Mouse (Mus musculus): ENCODE measurements at regions not wholly inside any gene's neighbourhood (a gene's known extent, or its start where the extent isn't known, plus 50 kb on each side); places are given as distances from the start of the nearest gene placed in this dataset.

DNA sequence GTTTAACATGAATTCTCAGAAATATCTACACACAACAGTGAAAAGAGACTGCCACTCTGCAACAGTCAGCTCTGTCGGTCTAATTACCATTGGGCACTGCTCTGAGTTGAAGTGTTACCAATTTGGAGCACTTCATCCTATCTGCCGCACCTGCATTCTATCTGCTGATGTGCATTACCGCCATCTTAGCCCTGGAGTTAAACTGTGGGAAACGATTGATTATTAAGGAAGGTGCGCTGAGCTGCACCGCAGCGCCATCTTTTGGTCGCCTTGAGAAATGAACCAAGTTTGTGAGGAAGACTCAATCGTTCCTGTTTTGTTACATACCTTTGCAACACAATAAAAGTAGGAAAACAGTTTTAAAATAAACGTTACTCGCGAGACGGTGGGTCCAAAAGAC, 110.5 kb downstream of the Rergl start:
- DNase-seq = no peak

DNA sequence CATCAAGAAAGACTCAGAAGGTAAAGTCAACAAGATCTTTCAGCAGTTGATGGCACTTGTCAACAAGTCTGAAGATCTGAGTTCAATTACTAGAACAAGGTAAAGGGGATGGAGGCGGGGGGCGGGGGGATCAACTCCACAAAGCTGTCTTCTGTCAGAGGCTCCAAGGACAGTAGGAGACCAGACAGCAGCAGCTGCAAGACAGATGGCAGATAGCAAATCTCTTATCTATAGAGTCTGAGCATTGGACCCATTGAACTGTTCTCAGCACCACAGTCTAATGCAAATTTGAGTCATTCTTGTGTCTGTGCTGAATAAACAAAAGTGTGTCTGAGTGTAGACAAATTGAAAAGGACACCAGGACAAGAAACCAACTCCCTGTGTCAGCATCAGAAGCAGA, 150.8 kb downstream of the Rergl start:
- no peak for DNase-seq

DNA sequence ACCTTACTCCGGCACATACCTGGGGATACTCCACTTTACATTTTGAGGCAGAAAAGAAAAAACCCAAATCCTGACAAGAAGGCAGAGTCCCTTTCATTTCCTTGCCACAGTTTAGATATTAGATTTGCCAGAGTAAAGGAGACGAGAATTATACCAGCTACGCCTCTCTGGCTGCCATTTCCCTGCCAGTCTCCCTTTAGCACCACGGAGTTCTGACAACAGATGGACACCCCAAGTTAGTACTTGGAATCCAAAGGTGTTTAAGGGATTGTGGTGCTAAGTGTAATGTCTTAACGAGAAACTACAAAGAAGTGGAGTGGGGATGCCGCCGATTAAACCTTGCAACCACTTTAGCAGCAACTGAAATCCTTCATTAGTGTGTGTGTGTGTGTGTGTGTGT, 176.6 kb downstream of the Rergl start:
- DNase-seq = no peak

DNA sequence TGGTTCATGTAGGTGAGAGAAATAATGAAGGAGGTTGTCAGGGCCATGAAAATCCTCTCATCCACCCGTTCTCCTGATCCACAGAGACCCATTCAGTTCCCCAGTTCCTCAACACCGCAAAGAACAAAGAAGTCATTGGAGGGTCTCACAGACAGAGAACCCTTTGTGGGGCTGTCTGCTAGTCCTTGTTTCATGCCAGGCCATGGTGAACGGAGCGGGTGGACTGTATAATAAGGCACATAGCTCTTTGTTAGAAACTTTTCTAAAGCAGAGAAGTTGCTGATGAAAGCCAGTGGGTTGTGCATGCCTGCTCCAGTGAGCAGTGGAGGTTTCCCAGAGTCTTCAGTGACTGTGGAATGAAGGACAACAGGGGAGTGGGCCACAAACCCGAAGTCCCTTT, 194.1 kb downstream of the Rergl start:
- no peak for DNase-seq

DNA sequence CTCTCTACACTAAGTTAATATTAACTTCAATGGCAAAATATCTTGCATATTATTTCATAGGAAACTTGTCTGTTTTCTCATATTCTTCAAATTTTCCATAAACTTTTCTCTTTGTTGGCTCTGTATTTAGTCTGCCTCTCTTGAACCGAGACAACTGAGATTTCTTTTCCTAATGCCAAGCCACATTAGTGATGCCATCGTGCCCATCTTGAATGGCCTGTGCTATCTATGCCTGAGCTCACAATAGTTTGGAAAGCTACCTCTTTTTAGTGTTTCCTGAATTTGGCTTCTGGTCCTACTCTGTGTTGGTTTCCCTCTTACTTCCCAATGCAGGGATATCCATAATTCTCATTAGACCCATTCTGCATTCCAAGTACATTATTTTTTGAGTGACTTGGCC, 197.5 kb downstream of the Rergl start:
- DNase-seq = no peak

DNA sequence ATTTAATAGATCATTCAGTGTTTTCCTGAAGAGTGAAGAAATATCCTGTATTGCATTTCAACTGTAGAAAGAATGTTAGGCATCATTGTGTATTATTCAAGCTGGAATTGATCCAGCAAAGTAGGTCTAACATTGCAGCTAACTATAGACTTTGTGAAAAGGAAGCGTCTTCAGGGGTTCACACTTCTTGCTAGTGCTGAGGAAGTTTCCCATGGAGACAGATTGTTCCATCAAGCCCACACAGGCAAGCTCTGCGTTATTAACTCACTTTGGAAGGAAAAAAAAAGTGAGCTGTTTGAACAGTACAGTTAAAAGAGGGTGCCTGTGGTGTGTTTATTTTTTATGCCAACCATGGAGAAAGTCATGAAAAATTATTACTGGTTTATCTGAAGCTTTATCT, 206.1 kb downstream of the Rergl start:
- no peak for DNase-seq

DNA sequence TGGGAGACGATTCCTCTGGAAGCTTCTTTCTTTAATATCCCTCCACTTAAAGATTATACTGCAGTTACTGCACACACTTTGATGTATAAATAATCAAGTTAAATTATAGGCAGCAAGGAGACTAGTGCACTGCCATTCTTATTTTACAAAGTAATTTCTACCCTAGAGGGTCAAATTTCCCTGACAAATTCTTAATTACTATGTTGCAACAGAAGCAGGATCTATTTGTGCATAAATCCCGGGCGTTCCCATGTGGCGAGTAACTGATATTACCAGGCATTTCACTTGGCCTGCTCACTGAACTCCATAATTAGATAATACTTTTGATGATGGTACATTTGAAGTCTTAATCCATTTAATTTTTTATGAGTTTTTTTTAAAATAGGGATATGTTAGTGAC, 222.7 kb downstream of the Rergl start:
- DNase-seq = no peak

DNA sequence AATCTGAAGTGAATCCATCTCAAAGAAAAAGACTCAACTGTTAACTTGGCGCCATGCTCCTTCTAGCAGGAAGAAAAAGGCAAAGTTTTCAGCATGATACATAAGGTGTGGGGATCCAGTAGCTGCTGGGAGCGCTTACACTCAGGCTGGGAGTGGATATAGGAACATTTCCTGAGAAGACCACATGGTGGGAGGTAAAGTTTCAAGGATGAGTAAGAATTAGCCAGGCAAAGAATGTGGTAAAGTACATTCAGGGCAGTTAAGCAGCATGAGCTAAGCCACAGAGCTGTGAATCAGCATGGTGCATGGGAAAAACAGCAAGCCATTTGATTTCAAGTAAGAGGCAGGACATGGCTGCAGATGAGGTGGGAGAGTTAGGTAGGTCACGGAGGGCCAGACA, 226.3 kb downstream of the Rergl start:
- no peak for DNase-seq

DNA sequence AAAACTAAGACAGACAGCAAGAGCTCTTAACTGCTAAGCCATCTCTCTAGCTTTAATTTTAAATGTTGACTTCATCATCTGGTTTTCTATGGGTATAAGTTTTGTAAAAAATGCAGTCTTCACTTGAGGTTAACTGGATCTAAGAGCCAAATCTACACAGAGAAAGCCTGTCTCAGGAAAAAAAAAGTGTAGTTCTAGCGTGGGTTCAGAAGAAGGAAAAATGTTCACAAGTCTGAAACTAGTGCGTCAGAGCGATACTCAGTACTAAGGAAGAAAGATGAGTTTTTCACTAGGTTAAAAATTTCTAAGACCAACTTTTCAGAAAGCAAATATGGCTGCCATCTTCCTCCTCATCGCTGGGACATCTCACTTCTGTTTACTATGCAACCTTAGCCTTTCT, 248.1 kb downstream of the Rergl start:
- DNase-seq = no peak

DNA sequence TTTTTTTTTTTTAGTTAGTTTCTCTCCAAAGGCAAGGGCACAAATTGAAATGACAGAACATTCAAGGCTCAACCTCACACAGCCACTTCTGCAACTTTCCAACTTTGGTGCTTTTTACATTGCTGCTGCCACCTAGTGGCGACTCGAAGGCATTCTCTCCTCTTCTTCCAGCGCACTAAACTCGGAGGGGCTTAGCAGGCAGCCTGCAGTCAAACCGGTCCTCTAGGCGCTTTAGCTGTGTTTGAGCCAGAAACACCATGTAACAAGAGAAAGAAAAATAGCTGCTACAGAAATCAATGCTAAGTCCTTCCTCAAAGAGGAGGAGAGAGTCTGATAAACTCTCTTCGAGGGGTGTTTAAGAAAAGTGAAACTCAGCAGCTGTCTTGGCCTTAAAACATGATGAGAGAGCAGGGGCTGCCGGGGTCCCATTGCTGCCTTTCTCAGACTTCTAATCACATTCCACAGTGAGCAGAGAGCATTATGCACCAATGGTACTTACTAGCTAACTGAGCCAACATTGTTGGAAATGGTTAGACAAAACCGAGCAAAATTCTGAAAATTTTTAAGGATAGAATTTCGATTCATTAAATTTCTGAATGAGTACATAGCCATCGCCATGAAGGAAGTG, 252.7 kb downstream of the Rergl start:
- DNase-seq = peak; percentile 14 to 59

DNA sequence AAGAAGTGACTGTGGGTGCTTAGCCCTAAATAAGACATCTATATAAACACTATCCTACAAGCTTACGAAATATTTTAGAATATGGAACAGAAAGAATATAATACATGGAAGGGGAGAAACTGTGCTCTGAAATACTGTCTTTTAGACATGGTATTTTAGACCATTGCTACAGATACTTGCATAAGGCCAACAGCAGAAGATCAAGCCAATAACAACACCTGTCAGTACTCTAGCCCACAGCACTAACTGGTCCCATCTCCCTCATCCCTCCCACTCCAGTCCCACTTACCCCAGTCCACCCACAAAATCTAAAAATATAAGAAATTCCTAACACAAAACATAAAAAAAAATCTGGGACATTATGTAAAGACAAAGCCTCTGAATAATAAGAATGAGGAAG, 275.6 kb downstream of the Rergl start:
- DNase-seq = no peak

DNA sequence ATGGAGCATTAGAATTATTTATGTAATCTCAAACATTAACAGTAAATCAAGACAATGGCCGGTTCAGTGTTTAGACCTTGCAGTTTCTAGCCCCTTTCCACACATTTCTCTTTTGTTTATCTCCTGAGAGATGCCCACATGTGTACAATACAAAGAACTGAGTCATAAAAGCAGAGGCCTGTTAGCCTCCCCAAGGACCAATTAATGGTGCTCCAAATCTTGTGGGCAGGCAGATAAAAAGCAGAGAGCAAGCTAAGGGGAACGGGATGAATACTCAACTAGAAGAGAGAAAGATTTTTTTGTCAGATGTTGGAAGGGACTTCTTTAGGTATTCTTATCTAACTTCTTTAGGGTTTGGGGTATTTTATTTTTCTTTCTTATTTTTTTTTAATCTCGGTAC, 287.3 kb downstream of the Rergl start:
- no peak for DNase-seq

DNA sequence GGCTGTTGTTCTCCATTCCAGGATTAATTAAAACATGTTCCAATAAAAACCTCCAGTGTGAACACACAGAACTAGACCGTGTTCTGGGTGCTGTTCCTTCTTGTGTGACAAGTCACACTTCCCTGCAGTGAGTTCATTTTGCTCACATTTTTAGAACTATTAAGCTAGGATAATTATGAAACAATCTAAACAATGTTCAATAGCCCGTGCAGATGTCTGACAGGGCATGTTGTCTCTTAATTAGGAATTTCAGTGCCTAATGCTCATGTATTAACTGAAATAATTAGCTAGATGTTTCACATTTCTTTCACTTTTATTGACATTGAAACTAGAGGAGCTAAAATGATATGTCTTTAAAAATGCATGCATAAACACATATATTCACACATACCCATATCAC, 291.5 kb downstream of the Rergl start:
- DNase-seq = no peak

DNA sequence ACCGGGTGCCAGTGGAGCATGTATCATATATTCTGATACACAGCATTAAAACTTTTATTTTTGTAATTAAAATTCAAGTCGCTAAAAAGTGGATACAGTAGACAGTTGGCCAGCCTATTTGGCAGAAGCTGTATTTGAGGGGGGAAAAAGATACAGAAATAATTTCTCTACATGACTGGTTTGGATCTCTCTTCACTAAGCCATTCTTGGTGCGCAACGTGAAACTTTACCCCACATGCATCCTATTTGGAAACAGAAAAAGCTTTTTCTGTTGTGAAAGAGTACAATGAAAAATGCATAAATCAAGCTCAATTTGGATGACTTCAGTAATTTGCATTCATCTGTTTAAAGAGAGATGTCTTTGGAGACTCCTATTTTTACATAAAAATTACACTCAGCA, 303.2 kb downstream of the Rergl start:
- DNase-seq = no peak

DNA sequence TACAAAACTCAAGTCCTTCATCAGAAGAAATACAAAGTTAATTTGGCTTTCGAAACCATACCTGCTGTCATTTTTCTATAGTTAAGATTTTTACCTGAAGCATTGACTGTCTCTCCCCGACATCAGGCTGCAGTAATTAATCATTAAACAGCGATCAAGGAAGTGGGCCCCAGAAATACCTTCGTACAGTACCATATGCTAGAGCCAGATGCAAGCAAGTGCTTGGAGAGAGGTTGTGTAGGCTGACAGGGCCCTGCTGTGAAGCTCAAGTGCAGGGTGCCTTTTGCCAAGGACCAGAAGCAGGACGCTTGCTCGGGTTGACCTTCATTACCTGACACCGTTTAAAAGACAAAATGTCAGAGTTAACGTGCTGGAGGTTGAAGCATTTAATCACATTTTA, 315.3 kb downstream of the Rergl start:
- no peak for DNase-seq

DNA sequence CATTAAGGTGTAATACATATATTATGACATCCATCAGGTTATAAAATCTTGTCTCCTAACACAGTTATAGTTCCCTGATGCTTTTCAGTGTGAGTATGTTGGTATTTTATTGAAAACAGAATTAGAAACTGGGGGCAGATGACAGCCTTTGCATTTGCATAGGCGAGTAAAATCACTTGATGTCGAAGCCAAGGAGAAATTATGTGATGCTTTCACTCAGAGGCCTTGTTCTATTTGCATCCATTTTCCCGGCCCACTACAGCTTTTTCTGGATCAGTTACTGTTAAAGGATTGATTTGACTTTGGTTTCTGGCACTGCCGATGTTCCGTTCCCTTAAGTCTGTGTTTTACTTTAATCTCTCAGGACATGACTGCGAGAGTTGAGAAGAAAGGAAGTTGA, 341.4 kb downstream of the Rergl start:
- DNase-seq = no peak

DNA sequence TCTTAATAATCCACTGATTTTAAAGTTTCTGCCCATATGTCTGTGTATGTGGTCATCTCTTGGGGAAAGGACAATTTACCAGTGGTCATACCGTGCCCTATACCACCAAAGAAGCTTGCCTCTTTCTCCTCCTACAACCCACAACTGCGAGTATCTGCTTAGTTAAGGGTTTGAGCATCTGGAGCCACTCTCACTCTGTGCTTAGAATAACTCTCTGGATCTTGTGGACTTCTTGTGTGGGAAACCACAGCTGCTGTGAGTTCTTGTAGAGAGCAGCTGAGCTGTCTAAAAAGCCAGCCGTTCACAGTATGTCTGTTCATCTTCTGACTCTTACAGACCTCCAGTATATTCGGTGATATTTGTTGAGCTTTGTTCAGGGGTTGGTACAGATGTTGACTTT, 342.0 kb downstream of the Rergl start:
- DNase-seq = no peak

DNA sequence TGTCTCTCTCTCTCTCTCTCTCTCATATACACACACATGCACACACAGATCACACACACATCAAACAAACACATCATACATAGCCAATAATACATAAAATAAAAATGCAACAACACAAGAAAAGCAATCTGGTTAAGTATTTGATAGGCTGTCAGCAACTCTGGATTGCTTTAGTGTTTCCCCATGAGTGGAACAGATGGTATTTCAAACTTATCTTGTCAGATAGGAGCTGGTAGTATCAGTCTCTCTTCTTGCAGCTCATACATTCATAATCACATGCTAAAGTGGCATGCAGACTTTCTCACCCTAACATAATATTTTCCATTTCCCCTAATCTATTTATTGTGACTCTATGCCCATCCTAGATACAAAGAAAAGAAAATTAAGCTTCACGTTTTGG, 347.0 kb downstream of the Rergl start:
- no peak for DNase-seq

DNA sequence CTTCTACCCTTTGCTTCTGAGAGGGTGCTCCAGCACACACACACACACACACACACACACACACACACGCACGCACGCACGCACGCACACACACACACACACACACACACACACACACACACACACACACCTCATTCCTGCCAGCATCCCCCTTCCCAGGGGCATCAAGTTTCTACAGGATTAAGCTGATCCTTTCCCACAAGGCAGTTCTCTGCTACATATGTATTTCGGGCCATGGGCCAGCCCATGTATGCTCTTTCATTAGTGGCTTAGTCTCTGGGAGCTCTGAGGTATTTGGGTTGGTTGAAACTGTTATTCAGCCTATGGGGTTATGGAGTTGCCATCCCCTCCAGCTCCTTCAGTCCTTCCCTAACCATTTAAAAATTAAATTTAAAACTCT, 366.1 kb downstream of the Rergl start:
- DNase-seq = no peak

DNA sequence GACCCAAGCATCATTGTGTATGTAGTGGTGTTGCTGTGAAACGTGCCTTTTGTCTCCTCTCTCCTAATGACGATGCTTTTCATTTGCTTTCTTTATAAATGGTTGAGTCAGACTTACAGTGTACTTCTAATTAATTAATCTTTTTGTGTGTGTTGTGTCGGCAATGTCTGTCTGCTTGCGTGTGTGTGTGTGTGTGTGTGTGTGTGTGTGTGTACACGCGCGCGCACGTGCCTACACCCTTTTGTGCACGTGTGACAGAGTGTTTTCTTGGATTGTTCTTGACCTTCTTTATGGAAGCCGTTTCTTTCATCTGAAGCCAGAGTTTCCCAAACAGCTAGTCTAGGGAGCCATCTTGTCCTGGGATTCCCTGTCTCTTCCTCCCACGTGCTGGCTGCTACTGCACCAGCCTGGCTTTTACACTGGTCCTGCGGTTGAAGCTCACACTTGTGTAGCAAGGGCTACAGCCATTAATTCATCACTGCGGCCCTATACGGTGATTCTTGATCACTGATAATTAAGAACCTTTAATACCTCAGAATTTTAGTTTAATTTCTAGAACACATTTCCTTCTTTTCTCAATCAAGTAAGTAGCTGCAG, 369.6 kb downstream of the Rergl start:
- no peak for DNase-seq

DNA sequence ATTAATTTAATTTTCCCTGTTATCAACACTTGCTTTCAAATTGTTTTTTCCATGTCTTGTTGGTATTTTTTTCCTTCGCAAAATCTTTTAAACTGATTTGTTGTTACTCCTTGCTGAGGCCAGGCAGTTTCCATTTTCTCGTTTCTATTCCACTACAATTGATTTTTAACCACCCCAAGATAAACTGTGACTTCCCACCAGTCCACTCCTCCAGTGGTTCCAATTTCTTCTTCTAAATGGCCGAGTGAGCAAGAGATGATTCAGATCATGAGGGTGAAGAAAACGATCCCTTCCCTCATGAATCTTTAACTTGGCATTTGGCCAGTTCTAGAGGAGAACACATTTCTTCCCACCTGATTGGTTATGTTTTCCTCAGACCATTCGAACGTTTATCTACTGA, 393.5 kb downstream of the Rergl start:
- DNase-seq = no peak

DNA sequence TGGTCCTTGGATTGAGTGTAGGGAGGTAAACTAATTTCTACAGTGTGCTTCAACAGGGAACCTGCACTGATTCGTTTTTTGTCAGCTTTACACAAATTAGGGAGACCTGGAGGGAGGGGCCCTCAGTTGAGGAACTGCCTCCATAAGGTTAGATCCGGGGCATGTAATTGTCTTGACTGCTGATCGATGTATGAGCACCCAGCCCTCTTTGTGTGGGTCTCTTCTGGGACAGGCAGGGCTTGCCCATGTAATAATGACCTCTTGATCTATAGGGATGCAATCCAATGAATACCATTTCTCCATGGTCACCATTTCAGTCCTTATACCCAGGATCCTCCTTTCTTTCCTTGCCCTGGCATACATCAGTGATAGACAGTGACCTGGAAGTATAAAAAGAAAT, 398.4 kb downstream of the Rergl start:
- DNase-seq = no peak

DNA sequence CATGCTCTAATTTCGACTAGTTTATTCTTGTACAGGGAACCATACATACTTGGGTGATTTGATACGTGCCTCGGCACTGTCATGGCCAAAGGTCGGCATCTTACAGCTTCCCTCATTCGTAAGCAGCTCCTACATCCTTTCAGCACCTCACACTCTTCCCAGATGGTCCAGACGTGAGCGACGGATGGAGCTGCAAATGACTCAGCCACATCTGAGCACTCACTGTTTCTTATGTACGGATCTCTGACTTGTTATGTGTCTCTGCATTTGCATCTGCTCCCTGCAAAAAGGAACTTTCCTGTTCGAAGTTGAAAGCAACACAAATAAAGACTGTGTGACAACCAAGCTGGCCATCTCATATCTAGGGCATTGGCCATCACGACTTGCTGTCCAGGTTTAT, 402.5 kb downstream of the Rergl start:
- no peak for DNase-seq

DNA sequence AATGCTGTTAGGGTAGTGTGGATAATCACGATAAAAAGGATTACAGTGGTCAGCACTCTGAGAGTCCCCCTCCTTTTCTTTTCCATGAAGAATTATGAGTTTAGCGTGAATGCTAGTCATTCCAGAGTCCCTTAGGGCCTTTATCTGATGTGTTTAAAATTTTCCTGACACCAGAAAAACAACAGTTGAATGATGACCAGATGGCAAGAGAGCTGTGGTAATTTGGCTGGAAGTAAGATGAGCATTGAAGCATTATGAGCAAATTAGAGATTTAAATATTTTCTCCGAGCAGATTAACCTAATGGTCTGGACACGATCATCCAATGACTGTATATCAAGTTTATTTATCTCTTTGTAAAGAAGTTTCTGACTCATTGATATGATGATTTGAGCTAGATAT, 417.1 kb upstream of the Igbp1b start:
- no peak for DNase-seq

DNA sequence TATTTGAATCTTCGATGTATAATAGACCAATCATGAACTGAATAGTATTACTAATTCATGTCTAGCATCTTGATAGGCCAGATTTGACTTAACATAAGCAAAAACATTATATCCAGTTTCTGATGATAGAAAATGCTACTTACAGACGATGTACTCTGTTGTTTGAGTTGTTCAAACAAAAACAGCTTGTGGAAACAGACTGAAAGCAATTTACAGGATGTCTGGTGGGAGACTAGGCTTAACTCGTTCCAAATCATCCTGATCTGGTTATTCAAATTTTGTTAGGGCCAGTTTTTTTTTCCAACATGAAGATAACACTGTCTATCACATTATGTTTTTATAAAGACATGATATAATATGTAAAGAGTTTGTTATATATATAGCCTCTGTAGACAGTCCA, 369.4 kb upstream of the Igbp1b start:
- DNase-seq = no peak
